Mouse (Mus musculus) testis, adult 2 months (tissue): ENCODE data around the gene Ftsj3. TPM values are rescaled to one million over a fixed set of nuclear protein-coding genes. Genes with fewer than 3 reads are reported as not detected.
A peak's percentile ranks its signal among the peaks of the same experiment; 100 is the strongest.
"Not testable (repeated sequence)": the region's sequence is repeated elsewhere in the genome, so short reads cannot be mapped to it uniquely, and the experiment has no call there.

ENCODE experiments used
- H3K27ac ChIP-seq: fragments of 200-500 bp; 2 replicates; pipeline ENCODE4 v1.5.1; 2012; ENCODE audit warnings: low read depth, low read length; ENCODE audit not compliant: control insufficient read depth, insufficient read depth
- H3K27me3 ChIP-seq: fragments of 200-500 bp; 2 replicates; pipeline ENCODE4 v1.6.1; 2012; ENCODE audit warnings: mild to moderate bottlenecking, low read length, moderate library complexity; ENCODE audit not compliant: control insufficient read depth, insufficient read depth
- H3K36me3 ChIP-seq: fragments of 200-500 bp; 2 replicates; pipeline ENCODE4 v1.6.1; 2012; ENCODE audit warnings: mild to moderate bottlenecking, low read length; ENCODE audit not compliant: control insufficient read depth, insufficient read depth
- H3K4me1 ChIP-seq: fragments of 200-500 bp; 2 replicates; pipeline ENCODE4 v1.6.1; 2012; ENCODE audit warnings: low read length; ENCODE audit not compliant: control insufficient read depth, insufficient read depth
- H3K4me3 ChIP-seq: fragments of 200-500 bp; 2 replicates; pipeline ENCODE4 v1.5.1; 2012; ENCODE audit warnings: low read depth, mild to moderate bottlenecking, low read length, moderate library complexity, mixed read lengths; ENCODE audit not compliant: control insufficient read depth
- CTCF ChIP-seq: fragments of 200-500 bp; IDR thresholded peaks from 2 replicates; pipeline ENCODE4 v1.5.1; 2012; ENCODE audit warnings: low read depth, mild to moderate bottlenecking, inconsistent platforms, low read length, moderate library complexity; ENCODE audit not compliant: control insufficient read depth, insufficient read depth, insufficient replicate concordance
- POLR2A ChIP-seq: fragments of 200-500 bp; IDR thresholded peaks from 2 replicates; pipeline ENCODE4 v1.6.1; 2012; ENCODE audit warnings: low read depth, mild to moderate bottlenecking, inconsistent platforms, low read length, moderate library complexity; ENCODE audit not compliant: control insufficient read depth
- polyA plus RNA-seq: library from polyadenylated mRNA; depleted of rRNA; stranded (reverse); fragments of >200 nt; gene quantifications from 2 replicates; pipeline ENCODE4 v1.2.3, GENCODE M21; 2012

Gene Ftsj3
- polyA plus RNA-seq, 1 experiment, result 17.2 TPM

- Histone ChIP-seq H3K4me3 (peak overlapping the region; percentile 22; the same call in 1 of the 2 replicates), H3K27me3 (no peaks in the 10 kb centered on the region), H3K27ac (no peak overlapping the region), H3K4me1 (peaks cover 3% of the 10 kb centered on the region), H3K36me3 (no peaks in the 10 kb centered on the region)
- TF ChIP-seq CTCF (no peak), POLR2A (no peak)
These were observed 896 bp upstream of the Ftsj3 start for GRCm38 (mm10) chr11:106256775-106257174.

- H3K27ac ChIP-seq, result peak overlapping the region; percentile 71
- H3K36me3 ChIP-seq, result no peaks in the 10 kb centered on the region
- H3K4me1 ChIP-seq, result peaks cover 3% of the 10 kb centered on the region
- no peaks in the 10 kb centered on the region for H3K27me3 ChIP-seq
- H3K4me3 ChIP-seq, result peak overlapping the region; percentile 90
- TF ChIP-seq POLR2A (no peak), CTCF (no peak)
These were observed 705 bp downstream of the Ftsj3 start for GRCm38 (mm10) chr11:106255174-106255573.

GRCm38 (mm10) chr11:106254767-106255166, 1.1 kb downstream of the Ftsj3 start:
- H3K4me1 ChIP-seq, result peaks cover 3% of the 10 kb centered on the region
- H3K27me3 ChIP-seq, result no peaks in the 10 kb centered on the region
- H3K27ac ChIP-seq, result no peak overlapping the region; the same call in 1 of the 2 replicates
- TF ChIP-seq POLR2A (no peak), CTCF (no peak)
- H3K36me3 ChIP-seq, result no peaks in the 10 kb centered on the region
- H3K4me3 ChIP-seq, result 0 out of 2 replicates have a peak overlapping the region, but pooled peaks have one; percentile 10

GRCm38 (mm10) chr11:106249326-106249725, 6.6 kb downstream of the Ftsj3 start:
- Histone ChIP-seq H3K4me3 (no peak overlapping the region), H3K4me1 (no peaks in the 10 kb centered on the region; the same call in 1 of the 2 replicates), H3K27me3 (no peaks in the 10 kb centered on the region), H3K36me3 (peaks cover 6% of the 10 kb centered on the region), H3K27ac (no peak overlapping the region)
- TF ChIP-seq POLR2A (no peak), CTCF (no peak)

GRCm38 (mm10) chr11:106246834-106247233, 9.0 kb downstream of the Ftsj3 start:
- H3K27me3 ChIP-seq, result no peaks in the 10 kb centered on the region
- H3K4me3 ChIP-seq, result no peak overlapping the region
- H3K4me1 ChIP-seq, result no peaks in the 10 kb centered on the region
- peaks cover 6% of the 10 kb centered on the region for H3K36me3 ChIP-seq
- no peak overlapping the region for H3K27ac ChIP-seq
- TF ChIP-seq POLR2A (no peak), CTCF (no peak)

- H3K27me3 ChIP-seq, H3K4me1 ChIP-seq, H3K4me3 ChIP-seq, H3K36me3 ChIP-seq, H3K27ac ChIP-seq: not testable (repeated sequence)
These were observed 21.9 kb downstream of the Ftsj3 start for GRCm38 (mm10) chr11:106233978-106234377.

GRCm38 (mm10) chr11:106220603-106221002, 35.3 kb downstream of the Ftsj3 start:
- no peak for TF ChIP-seq POLR2A
- TF ChIP-seq CTCF, result no peak
- Histone ChIP-seq H3K4me3 (no peak overlapping the region), H3K27ac (no peak overlapping the region), H3K27me3 (no peaks in the 10 kb centered on the region), H3K4me1 (peaks cover 4% of the 10 kb centered on the region), H3K36me3 (no peaks in the 10 kb centered on the region; the same call in 1 of the 2 replicates)

GRCm38 (mm10) chr11:106216730-106217490, 39.0 kb downstream of the Ftsj3 start, which contains the start of gene Ddx42:
Gene Ddx42 (plus strand): TSS chr11:106216926.
- Histone ChIP-seq H3K27ac (peak within 1 kb of the TSS; percentile 86), H3K27me3 (no peaks in the 10 kb centered on the region), H3K36me3 (no peaks in the 10 kb centered on the region), H3K4me3 (peak within 1 kb of the TSS; percentile 83), H3K4me1 (peaks cover 7% of the 10 kb centered on the region)
- TF ChIP-seq CTCF (no peak), POLR2A (peak; percentile 86)
